Mouse (Mus musculus): Measurements from ENCODE around the gene 1700102P08Rik.

DNA sequence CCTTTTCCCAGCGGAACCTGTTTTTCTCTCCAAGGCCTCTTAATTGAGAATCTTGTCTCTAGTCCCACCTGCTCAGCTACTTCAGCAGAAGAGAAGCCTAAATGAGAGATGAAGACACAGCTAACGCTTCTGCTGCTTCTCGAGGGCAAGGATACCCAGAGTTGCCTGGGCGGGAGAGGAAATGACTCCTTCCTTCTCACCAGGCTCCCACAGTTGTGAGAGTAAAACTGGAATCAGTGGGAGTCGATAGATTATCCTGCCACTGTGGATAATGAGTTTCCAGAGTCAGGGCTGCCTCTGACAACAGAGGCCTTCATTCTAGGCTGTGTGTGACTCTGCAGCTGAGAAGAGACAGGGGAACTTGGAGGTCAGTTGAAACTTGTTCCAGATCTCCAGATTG is 47.9 kb downstream of the 1700102P08Rik start:
- TF ChIP-seq CTCF (IDR thresholded peaks at IDR 0.05; ENCODE audit: extremely low read depth, insufficient read length, insufficient replicate concordance, low read depth, low read length), result no peak
- no peak for TF ChIP-seq POLR2A (IDR thresholded peaks at IDR 0.05; ENCODE audit: low read depth, low read length)

All from small intestine, adult 2 months (tissue).